Mouse (Mus musculus) T-helper 17 cell (primary cell): ENCODE results near the gene Dnm3.

Experiments
- in situ Hi-C, 2 experiments: fragments of 300-600 bp; cut with MboI, MseI; formaldehyde crosslinking; loops; 1 replicate in 1 of 2; 2 replicates in 1 of 2; pipeline ENCODE4 v1.15.1; 2025; ENCODE audit warnings: high pct_unique_total_duplicates in 2 of 2

Dnm3 gene

GRCm38 (mm10) chr1:162004821-162005770 is 472.7 kb downstream of the Dnm3 start:
- in situ Hi-C loops: loop anchor here (5.0 to 10.0 kb wide), 2 partner anchors 90 to 307 kb away; no protein-coding TSS in a partner anchor

- in situ Hi-C loops: loop anchor here (5.0 to 10.0 kb wide), 2 partner anchors 90 to 308 kb away; no protein-coding TSS in a partner anchor
Observed at GRCm38 (mm10) chr1:162004518-162004780, 473.4 kb downstream of the Dnm3 start.

GRCm38 (mm10) chr1:162003729-162004517 is 473.9 kb downstream of the Dnm3 start:
- in situ Hi-C loops: loop anchor here (5.0 to 10.0 kb wide), 2 partner anchors 91 to 308 kb away; no protein-coding TSS in a partner anchor

GRCm38 (mm10) chr1:162001328-162001727 is 476.5 kb downstream of the Dnm3 start:
- in situ Hi-C loops: loop anchor here (5.0 to 10.0 kb wide), 2 partner anchors 93 to 311 kb away; no protein-coding TSS in a partner anchor

DNA sequence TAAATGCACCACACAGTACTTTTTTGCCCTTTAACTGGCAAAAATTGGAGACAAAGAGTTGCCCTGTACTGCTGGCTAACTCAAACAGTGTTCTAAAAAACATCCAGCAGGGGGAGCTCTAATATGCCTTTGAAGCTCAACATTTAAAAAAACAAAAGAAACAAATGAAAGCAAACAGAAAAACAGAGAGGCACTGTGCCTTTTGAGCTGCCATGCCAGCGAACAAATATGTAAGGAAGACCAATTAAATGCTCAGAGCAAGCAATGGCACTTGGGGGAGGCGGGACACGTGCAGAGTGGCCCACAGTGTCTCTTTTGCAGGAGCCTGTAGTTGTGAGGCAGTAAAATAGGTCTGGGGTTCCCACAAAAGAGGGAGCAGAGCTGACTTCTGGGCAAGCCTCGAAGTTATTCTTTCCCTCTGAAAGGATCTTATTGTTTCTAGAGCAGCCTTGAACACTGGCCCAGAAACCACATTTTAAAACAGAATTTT is 477.9 kb downstream of the Dnm3 start:
- in situ Hi-C loops: loop anchor here (5.0 to 10.0 kb wide), 2 partner anchors 95 to 312 kb away; no protein-coding TSS in a partner anchor

DNA sequence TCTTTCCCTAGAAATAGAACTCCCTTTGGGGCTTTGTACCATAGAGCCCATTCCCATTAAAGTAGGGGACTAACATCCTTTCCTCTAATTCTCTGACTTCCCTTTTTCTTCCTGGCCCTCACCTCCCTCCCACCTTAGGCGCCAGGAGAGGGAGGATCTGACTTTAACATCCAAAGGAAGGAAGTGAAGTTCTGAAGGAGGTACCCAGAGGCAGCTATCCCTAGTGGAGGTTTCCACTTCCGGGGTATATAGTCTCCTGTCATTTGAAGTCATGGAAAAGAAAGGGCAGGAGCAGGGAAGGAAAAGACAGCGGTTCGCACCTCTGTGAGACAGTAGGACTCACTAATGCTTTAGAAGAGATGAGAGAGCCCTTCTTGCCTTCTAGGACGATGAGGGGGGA is 478.5 kb downstream of the Dnm3 start:
- in situ Hi-C loops: no loop called here

DNA sequence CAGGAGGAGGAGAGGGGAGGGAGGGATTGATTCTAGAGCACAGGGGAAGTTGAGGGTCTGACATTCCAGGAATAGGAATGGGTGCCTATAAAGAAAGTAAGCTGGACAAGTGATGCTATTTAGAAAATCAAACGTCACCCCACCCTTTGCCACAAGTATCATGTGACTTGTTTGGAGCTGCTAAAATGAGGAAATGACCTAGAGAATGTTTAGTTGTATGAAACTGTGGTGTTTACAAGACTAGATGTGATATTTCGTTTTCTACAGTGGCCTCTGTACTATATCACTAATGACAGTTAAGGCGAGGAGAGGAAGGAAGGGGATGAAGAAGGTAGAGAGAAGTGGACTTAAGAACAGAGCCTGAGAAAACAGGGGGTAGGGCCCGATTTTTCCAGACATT is 479.1 kb downstream of the Dnm3 start:
- in situ Hi-C loops: no loop called here

GRCm38 (mm10) chr1:161992389-161992788 is 485.4 kb downstream of the Dnm3 start:
- in situ Hi-C loops: no loop called here

GRCm38 (mm10) chr1:161991846-161992245 is 486.0 kb downstream of the Dnm3 start:
- in situ Hi-C loops: no loop called here

DNA sequence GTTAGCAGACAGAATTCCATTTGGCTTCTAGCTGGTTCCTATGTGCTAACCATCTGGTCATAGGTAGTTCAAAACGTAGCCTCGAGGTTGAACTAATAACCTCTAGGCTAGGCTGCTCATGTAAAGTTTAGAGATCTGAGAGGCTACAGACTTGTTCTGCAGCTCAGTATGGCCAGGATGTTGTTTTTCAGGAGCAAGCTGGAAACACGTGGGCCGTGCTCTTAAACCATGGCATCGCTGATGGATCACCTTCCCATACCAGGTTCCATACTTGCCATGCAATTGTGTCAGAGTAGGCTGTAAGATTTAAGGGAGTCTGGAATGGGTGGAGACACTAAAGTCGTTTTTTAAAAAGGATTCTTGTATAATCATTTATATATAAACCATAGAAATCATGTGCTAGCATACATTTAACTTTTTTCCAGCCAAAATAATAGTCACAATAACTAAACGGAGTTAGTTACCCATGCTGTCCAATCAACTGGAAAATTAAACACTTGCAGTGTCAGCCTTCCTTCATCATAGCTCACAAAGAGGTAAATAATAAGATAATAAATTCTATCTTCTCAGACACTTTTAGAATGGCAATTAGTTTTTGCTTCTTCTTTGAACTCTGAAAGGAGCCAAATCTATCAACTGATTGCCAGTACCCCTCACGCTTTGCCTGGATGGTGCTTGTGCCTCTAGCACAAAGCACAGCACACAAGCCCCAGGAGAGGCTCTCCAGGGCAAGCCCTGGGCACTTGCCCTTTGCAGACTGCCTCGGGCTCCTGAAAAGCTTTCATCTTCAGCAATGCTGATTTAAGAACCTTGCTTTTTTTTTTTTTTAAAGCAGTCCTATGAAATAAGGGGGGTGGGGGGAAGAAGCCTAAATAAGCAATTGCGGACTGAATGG is 486.9 kb downstream of the Dnm3 start:
- in situ Hi-C loops: no loop called here

GRCm38 (mm10) chr1:161983979-161984566 is 493.8 kb downstream of the Dnm3 start:
- in situ Hi-C loops: no loop called here

- in situ Hi-C loops: no loop called here
Observed at GRCm38 (mm10) chr1:161983451-161983850, 494.4 kb downstream of the Dnm3 start.

DNA sequence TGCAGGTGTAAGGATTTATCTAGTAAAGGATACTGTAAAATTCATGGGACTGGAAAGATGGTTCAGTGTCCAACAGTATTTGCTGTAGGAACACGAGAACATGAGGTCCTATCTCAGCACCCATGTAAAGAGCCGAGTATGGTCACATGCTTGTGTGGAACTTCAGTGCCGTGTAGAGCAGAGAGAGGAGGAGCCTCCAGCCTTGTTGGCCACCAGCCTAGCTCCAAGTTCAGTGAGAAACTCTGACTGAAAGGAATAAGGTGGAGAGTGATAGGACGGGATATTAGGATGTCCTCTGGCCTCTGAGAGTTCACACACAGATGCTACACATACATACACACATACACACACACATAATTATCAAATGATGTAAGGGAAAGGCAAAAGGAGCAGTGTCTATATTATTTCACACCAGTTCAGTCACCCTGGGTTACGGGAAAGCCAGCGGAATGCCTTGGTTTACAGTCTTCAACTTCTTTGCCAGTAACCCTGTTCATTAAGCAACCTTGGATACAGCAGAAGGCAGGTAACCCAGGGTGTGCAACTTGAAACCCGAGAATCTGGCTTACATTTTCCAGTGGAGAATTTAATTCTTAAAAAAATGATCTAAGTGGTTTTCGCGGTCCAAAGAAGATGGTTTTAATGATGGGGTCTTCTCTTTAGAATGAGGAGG is 497.1 kb downstream of the Dnm3 start:
- in situ Hi-C loops: no loop called here

DNA sequence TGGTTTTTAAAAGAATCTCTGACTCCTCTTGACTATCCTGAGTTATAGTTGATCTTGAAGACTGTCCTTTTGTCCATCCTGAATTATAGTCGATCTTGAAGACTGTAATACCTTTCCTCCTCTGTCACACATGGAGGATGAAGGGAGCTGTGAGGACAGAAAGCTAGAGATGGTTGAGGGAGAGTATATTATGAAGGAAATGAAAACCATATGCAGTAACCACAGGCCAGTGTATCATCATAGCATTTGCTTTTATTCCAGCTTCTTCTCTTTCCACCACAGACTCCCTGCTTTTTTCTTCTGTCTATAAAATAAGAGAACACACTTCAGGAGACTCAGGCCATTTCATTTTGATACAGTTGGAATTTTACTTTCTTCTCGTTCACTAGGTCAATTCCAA is 497.8 kb downstream of the Dnm3 start:
- in situ Hi-C loops: no loop called here

- in situ Hi-C loops: no loop called here
Observed at GRCm38 (mm10) chr1:161979536-161979935, 498.3 kb downstream of the Dnm3 start, which contains the start of gene 4930558K02Rik. 4930558K02Rik (minus strand) TSS chr1:161979636.

DNA sequence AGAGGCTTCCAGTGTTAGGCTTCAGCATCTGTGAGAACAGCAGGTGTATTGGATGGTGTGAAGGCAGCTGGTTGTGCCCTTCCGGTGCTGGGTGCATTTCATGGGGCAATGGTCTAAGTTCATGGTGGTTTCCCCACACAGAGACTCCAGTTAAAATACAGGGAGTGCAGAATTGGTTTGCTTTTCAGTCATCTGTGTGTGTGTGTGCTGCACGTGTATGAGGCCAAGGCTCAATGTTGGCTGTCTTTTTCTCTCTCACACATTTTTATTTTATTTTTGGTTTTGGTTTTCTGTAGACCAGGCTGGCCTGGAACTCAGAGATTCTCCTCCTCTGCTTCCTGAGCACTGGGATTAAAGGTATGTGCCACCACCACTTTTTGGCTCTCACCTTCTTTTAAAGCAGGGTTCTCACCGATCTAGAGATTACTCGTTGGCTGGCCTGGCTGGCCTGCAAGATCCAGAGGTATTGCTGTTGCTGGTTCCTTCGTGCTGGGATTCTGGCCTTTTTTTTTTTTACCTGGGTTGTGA is 499.6 kb downstream of the Dnm3 start:
- in situ Hi-C loops: no loop called here

GRCm38 (mm10) chr1:161977331-161977730 is 500.5 kb downstream of the Dnm3 start:
- in situ Hi-C loops: no loop called here

GRCm38 (mm10) chr1:161976255-161977182 is 501.3 kb downstream of the Dnm3 start:
- in situ Hi-C loops: no loop called here

DNA sequence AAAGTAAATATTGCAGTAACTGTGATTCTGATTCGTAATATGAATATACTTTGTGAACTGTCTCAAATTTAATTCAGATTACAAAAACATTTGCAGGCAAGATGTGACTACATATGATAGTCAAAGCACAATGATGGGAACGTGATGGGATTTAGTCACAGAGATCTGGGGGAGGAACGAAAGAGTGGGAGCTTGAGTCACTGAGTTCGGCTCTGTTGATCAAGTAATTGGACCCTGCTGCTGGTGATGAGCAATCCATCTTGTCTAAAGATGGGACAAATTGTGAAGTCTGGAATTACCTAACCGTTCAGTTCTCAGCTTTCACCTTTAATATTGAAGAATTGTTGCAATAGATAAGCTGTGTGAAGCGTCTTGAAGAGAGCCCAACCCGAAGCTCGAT is 505.6 kb downstream of the Dnm3 start:
- in situ Hi-C loops: no loop called here
